Mouse (Mus musculus): Measurements from ENCODE around the gene Wfdc9. TPM values are rescaled to one million over a fixed set of nuclear protein-coding genes. Genes with fewer than 3 reads are reported as not detected.

The Wfdc9 gene
- polyA plus RNA-seq (2012; rRNA removed; ENCODE audit: low replicate concordance) = 0.30 TPM in 1 of 2 replicates, not detected in the other

GRCm38 (mm10) chr2:164656483-164656882 lies at the start of gene Wfdc9:
Gene Wfdc9 (minus strand): TSS chr2:164656583.

GRCm38 (mm10) chr2:164698201-164698600 lies 41.8 kb upstream of the Wfdc9 start, which contains the start of gene Spint4:
Gene Spint4 (plus strand): TSS chr2:164698501.

GRCm38 (mm10) chr2:164684807-164685206 lies 28.4 kb upstream of the Wfdc9 start, which contains the start of gene Wfdc13:
Gene Wfdc13 (plus strand): TSS chr2:164685107.

GRCm38 (mm10) chr2:164673987-164674386 lies 17.6 kb upstream of the Wfdc9 start, which contains the start of gene Wfdc11:
Gene Wfdc11 (minus strand): TSS chr2:164674087.

GRCm38 (mm10) chr2:164655858-164656257 lies 525 bp downstream of the Wfdc9 start, which contains the start of gene Wfdc10:
Gene Wfdc10 (plus strand): TSS chr2:164656046.

GRCm38 (mm10) chr2:164638696-164639095 lies 17.7 kb downstream of the Wfdc9 start, which contains the start of gene Wfdc16:
Gene Wfdc16 (minus strand): TSS chr2:164638796.

GRCm38 (mm10) chr2:164613471-164613870 lies 42.9 kb downstream of the Wfdc9 start, which contains the start of the genes Wfdc6b and Wfdc8:
Gene Wfdc6b (plus strand): TSS chr2:164613522.
Gene Wfdc8 (minus strand): TSS chr2:164613626.

Other genes starting within 250 kb of the Wfdc9 start
- 23.4 and 58.2 TPM in 2 replicates for gene Sdc4, start 212.7 kb downstream of the Wfdc9 start, polyA plus RNA-seq (2012; rRNA removed; ENCODE audit: low replicate concordance)
- 92.6 and 114 TPM in 2 replicates for gene Sys1, start 199.6 kb downstream of the Wfdc9 start, polyA plus RNA-seq (2012; rRNA removed; ENCODE audit: low replicate concordance)
- 9.2 and 40.8 TPM in 2 replicates for gene Gm20458, start 195.6 kb downstream of the Wfdc9 start, polyA plus RNA-seq (2012; rRNA removed; ENCODE audit: low replicate concordance)
- gene Trp53tg5, start 182.9 kb downstream of the Wfdc9 start, polyA plus RNA-seq (2012; rRNA removed; ENCODE audit: low replicate concordance) = not detected in 2 replicates
- 55.8 and 81.1 TPM in 2 replicates for gene Dbndd2, start 170.5 kb downstream of the Wfdc9 start, polyA plus RNA-seq (2012; rRNA removed; ENCODE audit: low replicate concordance)
- 101 and 156 TPM in 2 replicates for gene Pigt, start 159.1 kb downstream of the Wfdc9 start, polyA plus RNA-seq (2012; rRNA removed; ENCODE audit: low replicate concordance)
- gene Wfdc2, start 94.2 kb downstream of the Wfdc9 start, polyA plus RNA-seq (2012; rRNA removed; ENCODE audit: low replicate concordance) = 0.20 and 463 TPM in 2 replicates
- 0.57 TPM in 1 of 2 replicates, not detected in the other for gene Spint3, start 83.1 kb downstream of the Wfdc9 start, polyA plus RNA-seq (2012; rRNA removed; ENCODE audit: low replicate concordance)
- gene Wfdc6a, start 71.1 kb downstream of the Wfdc9 start, polyA plus RNA-seq (2012; rRNA removed; ENCODE audit: low replicate concordance) = 0.18 TPM in 1 of 2 replicates, not detected in the other
- gene Eppin, start 63.0 kb downstream of the Wfdc9 start, polyA plus RNA-seq (2012; rRNA removed; ENCODE audit: low replicate concordance) = 0.98 TPM in 1 of 2 replicates, not detected in the other
- 0.24 TPM in 1 of 2 replicates, not detected in the other for gene Wfdc6b, start 43.1 kb downstream of the Wfdc9 start, polyA plus RNA-seq (2012; rRNA removed; ENCODE audit: low replicate concordance)
- 0.62 TPM in 1 of 2 replicates, not detected in the other for gene Wfdc8, start 43.0 kb downstream of the Wfdc9 start, polyA plus RNA-seq (2012; rRNA removed; ENCODE audit: low replicate concordance)
- 0.76 TPM in 1 of 2 replicates, not detected in the other for gene Wfdc16, start 17.8 kb downstream of the Wfdc9 start, polyA plus RNA-seq (2012; rRNA removed; ENCODE audit: low replicate concordance)
- 1.4 and 18.5 TPM in 2 replicates for gene Wfdc10, start 537 bp downstream of the Wfdc9 start, polyA plus RNA-seq (2012; rRNA removed; ENCODE audit: low replicate concordance)
- gene Wfdc11, start 17.5 kb upstream of the Wfdc9 start, polyA plus RNA-seq (2012; rRNA removed; ENCODE audit: low replicate concordance) = not detected in 2 replicates
- gene Wfdc13, start 28.5 kb upstream of the Wfdc9 start, polyA plus RNA-seq (2012; rRNA removed; ENCODE audit: low replicate concordance) = 0.11 and 2.3 TPM in 2 replicates
- gene Spint4, start 41.9 kb upstream of the Wfdc9 start, polyA plus RNA-seq (2012; rRNA removed; ENCODE audit: low replicate concordance) = not detected in 2 replicates
- gene Spint5, start 58.7 kb upstream of the Wfdc9 start, polyA plus RNA-seq (2012; rRNA removed; ENCODE audit: low replicate concordance) = not detected in 2 replicates
- gene Wfdc3, start 89.3 kb upstream of the Wfdc9 start, polyA plus RNA-seq (2012; rRNA removed; ENCODE audit: low replicate concordance) = 0.32 and 2.2 TPM in 2 replicates
- 17.5 and 56.8 TPM in 2 replicates for gene Dnttip1, start 89.4 kb upstream of the Wfdc9 start, polyA plus RNA-seq (2012; rRNA removed; ENCODE audit: low replicate concordance)
- 17.6 and 48.9 TPM in 2 replicates for gene Ube2c, start 113.3 kb upstream of the Wfdc9 start, polyA plus RNA-seq (2012; rRNA removed; ENCODE audit: low replicate concordance)
- gene Tnnc2, start 123.4 kb upstream of the Wfdc9 start, polyA plus RNA-seq (2012; rRNA removed; ENCODE audit: low replicate concordance) = 1.2 and 1.9 TPM in 2 replicates
- gene Snx21, start 129.2 kb upstream of the Wfdc9 start, polyA plus RNA-seq (2012; rRNA removed; ENCODE audit: low replicate concordance) = 42.9 and 43.3 TPM in 2 replicates
- gene Acot8, start 148.3 kb upstream of the Wfdc9 start, polyA plus RNA-seq (2012; rRNA removed; ENCODE audit: low replicate concordance) = 34.8 and 35.5 TPM in 2 replicates
- gene Zswim3, start 148.5 kb upstream of the Wfdc9 start, polyA plus RNA-seq (2012; rRNA removed; ENCODE audit: low replicate concordance) = 3.8 and 4.6 TPM in 2 replicates
- 10.9 and 14.6 TPM in 2 replicates for gene Zswim1, start 166.1 kb upstream of the Wfdc9 start, polyA plus RNA-seq (2012; rRNA removed; ENCODE audit: low replicate concordance)
- 0.16 and 0.33 TPM in 2 replicates for gene Spata25, start 172.0 kb upstream of the Wfdc9 start, polyA plus RNA-seq (2012; rRNA removed; ENCODE audit: low replicate concordance)
- gene Ctsa, start 176.3 kb upstream of the Wfdc9 start, polyA plus RNA-seq (2012; rRNA removed; ENCODE audit: low replicate concordance) = 400 and 457 TPM in 2 replicates
- 11.6 and 15.4 TPM in 2 replicates for gene Neurl2, start 176.9 kb upstream of the Wfdc9 start, polyA plus RNA-seq (2012; rRNA removed; ENCODE audit: low replicate concordance)
- gene Pltp, start 201.1 kb upstream of the Wfdc9 start, polyA plus RNA-seq (2012; rRNA removed; ENCODE audit: low replicate concordance) = 463 and 530 TPM in 2 replicates
- gene Pcif1, start 222.7 kb upstream of the Wfdc9 start, polyA plus RNA-seq (2012; rRNA removed; ENCODE audit: low replicate concordance) = 33.5 and 43.1 TPM in 2 replicates

Measured in subcutaneous adipose tissue, adult 2 months (tissue).